Mouse (Mus musculus) hindbrain, embryonic 15.5 days (tissue): ENCODE data around the gene Olfr71. TPM values are rescaled to one million over a fixed set of nuclear protein-coding genes. Genes with fewer than 3 reads are reported as not detected.

Experiments
- ATAC-seq: fragments of 200-750 bp; cut with Nextera tagmentation; 2 replicates; pipeline ENCODE4 v1.8.0; 2017; ENCODE audit warnings: low read depth, moderate number of reproducible peaks, moderate TSS enrichment; ENCODE audit not compliant: low FRiP score
- H3K27ac ChIP-seq: fragments of 300-500 bp; sonication (generic); replicated peaks from 2 replicates; pipeline ENCODE4 v1.5.1; 2015; ENCODE audit warnings: mild to moderate bottlenecking, inconsistent platforms
- H3K27me3 ChIP-seq: fragments of 300-500 bp; sonication (generic); 2 replicates; pipeline ENCODE4 v1.6.1; 2015; ENCODE audit warnings: control low read depth, inconsistent platforms
- H3K36me3 ChIP-seq: fragments of 300-500 bp; sonication (generic); 2 replicates; pipeline ENCODE4 v1.6.1; 2015; ENCODE audit warnings: control low read depth, inconsistent platforms
- H3K4me1 ChIP-seq: fragments of 300-500 bp; sonication (generic); replicated peaks from 2 replicates; pipeline ENCODE4 v1.6.1; 2015; ENCODE audit warnings: control low read depth, inconsistent platforms
- H3K4me2 ChIP-seq: fragments of 300-500 bp; sonication (generic); 2 replicates; pipeline ENCODE4 v1.6.1; 2015; ENCODE audit warnings: moderate library complexity, mild to moderate bottlenecking, inconsistent platforms
- H3K4me3 ChIP-seq: fragments of 300-500 bp; sonication (generic); 2 replicates; pipeline ENCODE4 v1.5.1; 2015; ENCODE audit warnings: mild to moderate bottlenecking, inconsistent platforms
- H3K9ac ChIP-seq: fragments of 300-500 bp; sonication (generic); 2 replicates; pipeline ENCODE4 v1.6.1; 2015; ENCODE audit warnings: inconsistent platforms
- H3K9me3 ChIP-seq: fragments of 300-500 bp; sonication (generic); 2 replicates; pipeline ENCODE4 v1.6.1; 2016; ENCODE audit warnings: control low read depth, inconsistent platforms
- WGBS: fragments of 180-500 bp; shearing (Covaris S2); methylation state at CpG from one replicate; pipeline ENCODE4 v1.1.7; 2015; 5-methylcytosine and 5-hydroxymethylcytosine counted together
- polyA plus RNA-seq: library from polyadenylated mRNA; unstranded; fragments of >200 nt; fragmentation: Nextera tagmentation; extraction: Ambion mirVana; gene quantifications from 2 replicates; pipeline ENCODE4 v1.2.1, GENCODE M21; 2015

Gene Olfr71
- polyA plus RNA-seq, 1 experiment from 2014 or later, result not detected

DNA sequence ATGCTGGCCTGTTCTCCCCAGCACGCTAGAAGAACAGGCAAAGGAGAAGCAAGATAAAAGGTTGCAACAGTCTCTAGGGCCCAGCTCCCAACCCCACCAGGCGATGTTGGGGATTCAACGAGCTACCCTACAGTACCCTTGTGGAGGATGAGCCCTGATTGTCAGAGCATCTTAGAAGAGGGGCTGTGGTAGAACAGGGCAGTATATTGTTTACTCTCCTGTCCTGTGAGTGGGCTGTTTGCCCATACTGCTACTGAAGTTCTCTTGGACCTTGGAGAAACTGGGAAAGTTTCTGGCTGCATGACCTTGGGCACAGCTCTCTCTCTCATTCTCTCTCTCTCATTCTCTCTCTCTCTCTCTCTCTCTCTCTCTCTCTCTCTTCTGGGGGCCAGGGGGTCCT is 19.1 kb upstream of the Olfr71 start:
- no peak overlapping the region for H3K27ac ChIP-seq

GRCm38 (mm10) chr4:43728576-43728954 is 18.5 kb upstream of the Olfr71 start:
- 61% methylated on average over 3 of the region's 5 CpGs for WGBS
- H3K9ac ChIP-seq, result no peak overlapping the region
- ATAC-seq, result no peak
- no peak overlapping the region for H3K4me3 ChIP-seq
- no peaks in the 10 kb centered on the region for H3K27me3 ChIP-seq
- no peaks in the 10 kb centered on the region for H3K36me3 ChIP-seq
- H3K9me3 ChIP-seq, result no peaks in the 10 kb centered on the region
- H3K4me1 ChIP-seq, result no peaks in the 10 kb centered on the region
- no peak overlapping the region for H3K27ac ChIP-seq
- H3K4me2 ChIP-seq, result no peak overlapping the region

More for the DNA sequence above, 19.1 kb upstream of the Olfr71 start:
- H3K4me3 ChIP-seq, result no peak overlapping the region
- no peak overlapping the region for H3K9ac ChIP-seq
- no peak overlapping the region for H3K4me2 ChIP-seq
- no peaks in the 10 kb centered on the region for H3K9me3 ChIP-seq
- ATAC-seq, result no peak
- no peaks in the 10 kb centered on the region for H3K36me3 ChIP-seq
- H3K4me1 ChIP-seq, result no peaks in the 10 kb centered on the region
- WGBS, result 89% methylated on average over 3 of the region's 3 CpGs
- no peaks in the 10 kb centered on the region for H3K27me3 ChIP-seq

- no peak overlapping the region for H3K27ac ChIP-seq
These were observed 17.9 kb upstream of the Olfr71 start for GRCm38 (mm10) chr4:43727718-43728575.

DNA sequence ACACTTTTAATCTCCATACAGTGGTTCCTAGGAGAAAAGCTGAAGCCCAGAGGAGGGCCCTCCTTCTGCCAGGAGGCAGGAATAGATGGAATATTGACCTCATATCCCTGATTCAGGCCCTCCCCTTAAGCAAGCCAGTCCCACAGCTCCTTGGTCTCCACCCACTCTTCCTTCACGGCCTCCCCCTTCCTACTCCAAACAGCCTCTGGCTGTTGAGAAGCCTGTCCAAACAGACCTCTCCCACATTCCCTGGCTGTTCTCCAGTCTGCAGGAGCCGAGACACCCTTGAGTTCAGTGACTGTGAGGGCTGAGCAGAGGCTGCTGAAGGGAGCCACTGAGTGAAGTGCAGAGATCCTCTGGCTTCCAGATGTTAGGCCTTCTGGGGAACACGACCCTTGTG is 16.9 kb upstream of the Olfr71 start, which contains the start of gene Hrct1:
Gene Hrct1 (plus strand): TSS at position 194 of the 400 bp plus-strand sequence.
- Histone ChIP-seq H3K4me2 (no peak within 1 kb of the TSS), H3K4me1 (no peaks in the 10 kb centered on the region), H3K27me3 (no peaks in the 10 kb centered on the region), H3K9ac (no peak within 1 kb of the TSS), H3K4me3 (no peak within 1 kb of the TSS), H3K9me3 (no peaks in the 10 kb centered on the region), H3K36me3 (no peaks in the 10 kb centered on the region), H3K27ac (no peak within 1 kb of the TSS)
- ATAC-seq, result no peak
- WGBS, result 56% methylated on average over 3 of the region's 3 CpGs

More at GRCm38 (mm10) chr4:43727718-43728575, 17.9 kb upstream of the Olfr71 start:
- Histone ChIP-seq H3K9ac (no peak overlapping the region), H3K27me3 (no peaks in the 10 kb centered on the region), H3K36me3 (no peaks in the 10 kb centered on the region), H3K4me1 (no peaks in the 10 kb centered on the region), H3K4me2 (no peak overlapping the region), H3K9me3 (no peaks in the 10 kb centered on the region), H3K4me3 (no peak overlapping the region)
- 69% methylated on average over 7 of the region's 7 CpGs for WGBS
- no peak for ATAC-seq

DNA sequence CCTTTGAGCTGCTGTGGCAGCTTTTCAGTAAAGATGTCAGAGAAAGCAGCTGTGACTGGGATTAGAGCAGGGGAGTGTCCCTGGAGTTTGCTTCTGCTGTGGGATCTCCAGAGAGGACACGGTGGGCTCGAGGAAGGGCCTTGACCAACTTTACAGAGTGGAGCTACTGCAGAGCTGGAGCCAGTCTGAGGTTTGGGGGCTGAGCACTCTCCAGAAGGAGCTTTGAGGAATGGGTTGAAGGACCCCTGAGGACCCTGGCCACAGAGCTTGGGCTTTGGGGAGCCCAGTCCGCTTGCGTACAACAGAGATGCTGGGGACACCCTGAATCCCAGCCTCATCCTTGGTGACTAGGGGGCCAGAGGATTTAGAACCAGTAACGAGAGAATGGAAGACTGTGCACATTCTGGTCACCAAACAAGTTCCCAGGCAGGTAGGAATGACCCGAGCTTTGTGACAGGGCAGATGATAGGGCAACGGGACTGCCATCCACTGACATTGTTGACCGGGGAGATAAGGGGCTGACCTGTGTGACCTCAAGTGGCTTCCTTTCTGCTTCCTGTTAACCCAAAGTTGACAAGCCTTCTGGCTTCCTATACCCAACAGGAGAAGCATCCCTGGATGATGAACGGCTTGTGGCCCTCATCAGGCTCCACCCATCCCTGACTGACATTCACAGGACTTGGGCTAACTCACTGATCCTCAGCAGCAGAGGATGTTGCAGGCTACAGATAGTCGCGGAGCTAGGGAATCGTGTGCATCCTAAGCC is 16.4 kb upstream of the Olfr71 start:
- Histone ChIP-seq H3K9ac (no peak overlapping the region), H3K27me3 (no peaks in the 10 kb centered on the region), H3K4me1 (no peaks in the 10 kb centered on the region), H3K36me3 (no peaks in the 10 kb centered on the region), H3K27ac (no peak overlapping the region), H3K4me3 (no peak overlapping the region), H3K4me2 (no peak overlapping the region), H3K9me3 (no peaks in the 10 kb centered on the region)
- WGBS, result 81% methylated on average over 12 of the region's 12 CpGs
- ATAC-seq, result no peak

DNA sequence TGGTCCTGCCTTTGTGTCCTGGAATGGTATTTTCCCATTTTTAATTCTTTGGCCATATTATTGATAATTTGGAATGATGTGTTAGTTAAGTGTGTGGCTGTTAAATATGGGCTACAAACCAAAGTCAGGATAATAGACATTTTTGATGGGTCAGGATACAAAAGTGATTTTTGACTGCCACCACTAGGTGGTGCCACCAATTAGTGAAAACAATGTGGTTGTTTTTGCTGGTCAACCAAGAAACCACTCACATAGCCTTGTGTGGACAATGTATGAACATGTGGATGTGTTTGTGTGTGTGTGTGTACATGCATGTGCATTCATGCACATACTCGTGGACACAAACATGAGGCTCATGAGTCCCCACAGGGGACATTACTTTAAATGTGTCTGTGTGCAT is 14.7 kb upstream of the Olfr71 start:
- 50% methylated on average over 1 of the region's 1 CpGs for WGBS

DNA sequence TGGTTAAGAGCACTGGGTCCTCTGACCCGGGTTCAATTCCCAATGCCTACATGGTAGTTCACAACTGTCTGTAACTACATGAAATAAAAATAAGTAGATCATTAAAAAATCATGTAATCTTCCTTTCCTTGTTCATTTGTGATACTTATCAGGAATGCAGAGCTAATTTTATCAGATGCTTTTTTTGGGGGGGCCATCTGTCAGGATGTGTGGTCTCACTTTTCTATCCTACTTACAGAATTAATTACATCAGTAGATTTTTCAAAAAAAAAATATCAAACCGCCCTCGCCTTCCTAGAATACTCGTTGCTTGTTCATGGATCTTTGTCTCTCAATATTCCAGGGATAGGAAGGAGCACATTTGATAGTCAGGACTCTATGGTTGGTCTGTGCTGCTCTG is 12.1 kb upstream of the Olfr71 start:
- H3K36me3 ChIP-seq, result no peaks in the 10 kb centered on the region
- WGBS, result 89% methylated on average over 4 of the region's 4 CpGs
- H3K4me2 ChIP-seq, result no peak overlapping the region
- H3K4me1 ChIP-seq, result no peaks in the 10 kb centered on the region
- no peak for ATAC-seq
- H3K27ac ChIP-seq, result no peak overlapping the region
- H3K9ac ChIP-seq, result no peak overlapping the region
- no peaks in the 10 kb centered on the region for H3K27me3 ChIP-seq
- H3K4me3 ChIP-seq, result no peak overlapping the region
- no peaks in the 10 kb centered on the region for H3K9me3 ChIP-seq

More for the DNA sequence above, 14.7 kb upstream of the Olfr71 start:
- no peaks in the 10 kb centered on the region for H3K27me3 ChIP-seq
- no peak overlapping the region for H3K9ac ChIP-seq
- H3K4me3 ChIP-seq, result no peak overlapping the region
- no peaks in the 10 kb centered on the region for H3K36me3 ChIP-seq
- H3K27ac ChIP-seq, result no peak overlapping the region
- no peak for ATAC-seq
- H3K4me1 ChIP-seq, result no peaks in the 10 kb centered on the region
- H3K4me2 ChIP-seq, result no peak overlapping the region
- H3K9me3 ChIP-seq, result no peaks in the 10 kb centered on the region

DNA sequence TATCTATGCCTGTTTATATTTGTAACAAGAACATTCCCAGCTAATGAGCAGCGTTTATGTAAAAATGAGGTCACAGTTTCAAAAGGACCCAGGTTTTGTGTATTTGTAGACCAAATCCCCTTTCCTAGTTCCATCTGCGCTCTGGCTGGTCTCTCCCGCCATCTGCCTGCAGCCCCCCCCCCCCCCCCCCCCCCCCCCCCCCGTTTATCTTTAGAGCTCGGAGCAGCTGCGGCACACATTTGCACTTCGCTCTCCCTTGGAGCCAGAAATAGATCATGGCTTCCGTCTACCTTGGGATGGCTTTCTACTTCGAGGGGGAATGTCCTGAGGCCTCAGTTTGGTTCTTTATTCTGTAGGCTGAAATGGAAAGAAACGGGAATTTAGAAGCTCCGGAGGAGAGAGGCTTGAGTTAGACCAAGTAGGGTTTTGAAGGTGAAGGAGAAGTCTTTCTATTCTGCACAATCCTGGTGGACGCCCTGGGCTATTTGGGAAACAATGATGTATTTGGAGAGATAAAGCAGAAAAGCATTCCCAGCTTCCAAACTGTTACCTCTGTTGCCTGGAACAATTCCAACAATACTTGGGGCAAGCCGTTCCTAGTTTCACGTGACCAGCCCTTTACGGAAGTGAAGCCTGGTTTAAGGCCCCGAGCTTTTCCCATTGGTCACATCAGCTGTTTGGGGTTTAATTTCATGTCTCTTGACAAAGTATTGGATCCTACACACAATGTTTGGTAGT is 10.6 kb upstream of the Olfr71 start:
- Histone ChIP-seq H3K36me3 (no peaks in the 10 kb centered on the region), H3K4me2 (no peak overlapping the region), H3K4me1 (no peaks in the 10 kb centered on the region), H3K9ac (no peak overlapping the region), H3K9me3 (no peaks in the 10 kb centered on the region), H3K27ac (no peak overlapping the region), H3K4me3 (no peak overlapping the region), H3K27me3 (no peaks in the 10 kb centered on the region)
- ATAC-seq, result no peak
- 52% methylated on average over 15 of the region's 16 CpGs for WGBS

DNA sequence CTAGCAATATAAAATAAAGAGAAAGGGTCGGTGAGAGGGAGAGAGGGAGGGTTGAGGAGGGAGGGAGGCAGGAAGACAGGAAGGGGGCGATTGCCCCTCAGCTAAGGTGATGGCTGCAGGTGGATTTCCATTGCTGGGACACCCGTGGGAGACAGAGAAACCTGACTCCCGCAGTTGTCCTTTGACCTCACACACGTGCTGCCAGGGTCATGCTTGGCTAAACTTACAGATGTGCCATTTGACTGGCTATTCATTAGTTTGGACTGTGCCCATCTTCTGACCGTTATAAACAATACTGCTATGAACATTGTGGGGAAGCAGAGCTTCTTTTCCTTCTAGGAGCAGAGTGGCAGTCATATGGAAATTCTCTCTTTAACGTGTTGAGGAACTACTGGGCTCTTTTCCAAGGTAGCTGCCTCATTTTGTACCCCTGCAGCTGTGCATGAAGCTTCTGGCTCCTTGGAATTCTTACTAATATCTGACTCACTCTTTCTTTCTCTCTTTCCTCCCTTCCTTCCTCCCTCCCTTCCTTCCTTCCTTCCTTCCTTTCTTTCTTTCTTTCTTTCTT is 3.7 kb upstream of the Olfr71 start:
- no peaks in the 10 kb centered on the region for H3K4me1 ChIP-seq
- H3K27ac ChIP-seq, result no peak overlapping the region
- no peak overlapping the region for H3K4me2 ChIP-seq
- ATAC-seq, result no peak
- no peaks in the 10 kb centered on the region for H3K36me3 ChIP-seq
- no peaks in the 10 kb centered on the region for H3K9me3 ChIP-seq
- H3K9ac ChIP-seq, result no peak overlapping the region
- WGBS, result 42% methylated on average over 7 of the region's 7 CpGs
- H3K4me3 ChIP-seq, result no peak overlapping the region
- H3K27me3 ChIP-seq, result no peaks in the 10 kb centered on the region

GRCm38 (mm10) chr4:43711821-43712220 is 1.8 kb upstream of the Olfr71 start:
- H3K9ac ChIP-seq, result no peak overlapping the region
- H3K4me2 ChIP-seq, result no peak overlapping the region
- no peaks in the 10 kb centered on the region for H3K4me1 ChIP-seq
- H3K36me3 ChIP-seq, result no peaks in the 10 kb centered on the region
- no peak for ATAC-seq
- WGBS, result 0% methylated on average over 2 of the region's 2 CpGs
- H3K9me3 ChIP-seq, result no peaks in the 10 kb centered on the region
- no peak overlapping the region for H3K4me3 ChIP-seq
- H3K27ac ChIP-seq, result no peak overlapping the region
- H3K27me3 ChIP-seq, result no peaks in the 10 kb centered on the region

GRCm38 (mm10) chr4:43705991-43706390 is 4.1 kb downstream of the Olfr71 start:
- no peak for ATAC-seq
- whole genome bisulfite sequencing, result 82% methylated on average over 13 of the region's 13 CpGs

More at GRCm38 (mm10) chr4:43705991-43706390, 4.1 kb downstream of the Olfr71 start:
- Histone ChIP-seq H3K4me1 (no peaks in the 10 kb centered on the region), H3K27ac (no peak overlapping the region), H3K9me3 (no peaks in the 10 kb centered on the region), H3K36me3 (no peaks in the 10 kb centered on the region), H3K4me2 (no peak overlapping the region), H3K4me3 (no peak overlapping the region), H3K27me3 (no peaks in the 10 kb centered on the region), H3K9ac (no peak overlapping the region)
